Mouse (Mus musculus) stomach, postnatal 0 days (tissue): ENCODE measurements around the gene Selenbp1. TPM values are rescaled to one million over a fixed set of nuclear protein-coding genes. Genes with fewer than 3 reads are reported as not detected.
"Not testable (repeated sequence)": the region's sequence is repeated elsewhere in the genome, so short reads cannot be mapped to it uniquely, and the experiment has no call there.

Source experiments
- ATAC-seq: fragments of 200-750 bp; cut with Nextera tagmentation; 2 replicates; pipeline ENCODE4 v1.8.0; 2017; ENCODE audit not compliant: low FRiP score, low TSS enrichment
- DNase-seq: peaks from one replicate; pipeline ENCODE4 v3.0.0-alpha.2; 2016; ENCODE audit warnings: low spot score
- H3K27ac ChIP-seq: fragments of 300-500 bp; sonication (generic); replicated peaks from 2 replicates; pipeline ENCODE4 v1.5.1; 2014; ENCODE audit warnings: mild to moderate bottlenecking, control low read depth
- H3K27me3 ChIP-seq: fragments of 300-500 bp; sonication (generic); 2 replicates; pipeline ENCODE4 v1.6.1; 2014; ENCODE audit warnings: low read length; ENCODE audit not compliant: control insufficient read depth, insufficient read depth
- H3K36me3 ChIP-seq: fragments of 300-500 bp; sonication (generic); 2 replicates; pipeline ENCODE4 v1.6.1; 2014; ENCODE audit warnings: low read length, mixed read lengths; ENCODE audit not compliant: control insufficient read depth, insufficient read depth
- H3K4me1 ChIP-seq: fragments of 300-500 bp; sonication (generic); replicated peaks from 2 replicates; pipeline ENCODE4 v1.6.1; 2014; ENCODE audit warnings: antibody characterized with exemption; ENCODE audit not compliant: control insufficient read depth, insufficient read depth
- H3K4me2 ChIP-seq: fragments of 300-500 bp; sonication (generic); replicated peaks from 2 replicates; pipeline ENCODE4 v1.6.1; 2014; ENCODE audit warnings: low read depth, mild to moderate bottlenecking, control low read depth, moderate library complexity
- H3K4me3 ChIP-seq: fragments of 300-500 bp; sonication (generic); 2 replicates; pipeline ENCODE4 v1.5.1; 2014; ENCODE audit warnings: low read depth, low read length, control low read depth
- H3K9ac ChIP-seq: fragments of 300-500 bp; sonication (generic); 2 replicates; pipeline ENCODE4 v1.6.1; 2014; ENCODE audit warnings: mild to moderate bottlenecking, low read length, control low read depth, mixed read lengths
- H3K9me3 ChIP-seq: fragments of 300-500 bp; sonication (generic); 2 replicates; pipeline ENCODE4 v1.6.1; 2016; ENCODE audit warnings: low read length; ENCODE audit not compliant: control insufficient read depth
- CTCF ChIP-seq: IDR thresholded peaks from 2 replicates; pipeline ENCODE4 v1.5.1; 2016; ENCODE audit warnings: antibody characterized with exemption, low read depth, mild to moderate bottlenecking, moderate library complexity
- EP300 ChIP-seq: optimal IDR thresholded peaks from 2 replicates; pipeline ENCODE3; 2016; ENCODE audit warnings: antibody characterized with exemption
- WGBS: fragments of 180-500 bp; shearing (Covaris S2); extraction: QIAGEN DNeasy Blood & Tissue Kit; methylation state at CpG from one replicate; pipeline ENCODE4 v1.1.7; 2014; 5-methylcytosine and 5-hydroxymethylcytosine counted together
- polyA plus RNA-seq: library from polyadenylated mRNA; unstranded; fragments of >200 nt; fragmentation: Nextera tagmentation; extraction: Ambion mirVana; gene quantifications from 2 replicates; pipeline ENCODE4 v1.2.1, GENCODE M21; 2015

Gene Selenbp1
- polyA plus RNA-seq, 1 experiment from 2014 or later = 65.9 TPM

- Histone ChIP-seq H3K27me3 (no peaks in the 10 kb centered on the region), H3K9me3 (no peaks in the 10 kb centered on the region), H3K36me3 (no peaks in the 10 kb centered on the region), H3K4me2 (no peak overlapping the region), H3K4me1 (no peaks in the 10 kb centered on the region), H3K9ac (no peak overlapping the region), H3K27ac (peak overlapping the region; percentile 58), H3K4me3 (no peak overlapping the region)
- ATAC-seq (peak; percentile 69), DNase-seq (peak; percentile 70)
- 37% methylated on average over 14 of the region's 14 CpGs for WGBS
- no peak for TF ChIP-seq EP300
- no peak for TF ChIP-seq CTCF
Observed at GRCm38 (mm10) chr3:94917816-94918361, 15.0 kb upstream of the Selenbp1 start.

- no peaks in the 10 kb centered on the region for H3K36me3 ChIP-seq
- no peak overlapping the region for H3K4me3 ChIP-seq
- no peak for TF ChIP-seq EP300
- TF ChIP-seq CTCF = no peak
- DNase-seq (no peak), ATAC-seq (no peak)
- H3K27ac ChIP-seq = no peak overlapping the region
- H3K9me3 ChIP-seq = no peaks in the 10 kb centered on the region
- H3K4me2 ChIP-seq = no peak overlapping the region
- no peaks in the 10 kb centered on the region for H3K4me1 ChIP-seq
- H3K27me3 ChIP-seq = no peaks in the 10 kb centered on the region
- H3K9ac ChIP-seq = no peak overlapping the region
- 57% methylated on average over 4 of the region's 4 CpGs for WGBS
Observed at GRCm38 (mm10) chr3:94918845-94919244, 14.0 kb upstream of the Selenbp1 start.

- no peak overlapping the region for H3K4me2 ChIP-seq
- peak; percentile 23 for DNase-seq
- ATAC-seq = no peak; the same call in 1 of the 2 replicates
- no peaks in the 10 kb centered on the region for H3K36me3 ChIP-seq
- H3K4me3 ChIP-seq = no peak overlapping the region
- H3K9me3 ChIP-seq = no peaks in the 10 kb centered on the region
- H3K4me1 ChIP-seq = no peaks in the 10 kb centered on the region
- TF ChIP-seq CTCF = no peak
- TF ChIP-seq EP300 = no peak
- 40% methylated on average over 3 of the region's 3 CpGs for WGBS
- 0 out of 2 replicates have a peak overlapping the region, but pooled peaks have one; percentile 1 for H3K9ac ChIP-seq
- no peaks in the 10 kb centered on the region for H3K27me3 ChIP-seq
- no peak overlapping the region for H3K27ac ChIP-seq
Observed at GRCm38 (mm10) chr3:94921104-94921503, 11.8 kb upstream of the Selenbp1 start.

GRCm38 (mm10) chr3:94922333-94922732 lies 10.5 kb upstream of the Selenbp1 start:
- no peak for DNase-seq

GRCm38 (mm10) chr3:94924688-94925087 lies 8.2 kb upstream of the Selenbp1 start:
- 44% methylated on average over 8 of the region's 8 CpGs for WGBS
- H3K4me3 ChIP-seq = no peak overlapping the region

More at GRCm38 (mm10) chr3:94922333-94922732, 10.5 kb upstream of the Selenbp1 start:
- Histone ChIP-seq H3K4me1 (no peaks in the 10 kb centered on the region), H3K27me3 (no peaks in the 10 kb centered on the region), H3K4me2 (no peak overlapping the region), H3K4me3 (no peak overlapping the region), H3K9me3 (no peaks in the 10 kb centered on the region), H3K27ac (no peak overlapping the region), H3K36me3 (no peaks in the 10 kb centered on the region), H3K9ac (0 out of 2 replicates have a peak overlapping the region, but pooled peaks have one; percentile 3)
- no peak for TF ChIP-seq CTCF
- no peak for TF ChIP-seq EP300
- ATAC-seq = no peak
- 47% methylated on average over 3 of the region's 3 CpGs for WGBS

GRCm38 (mm10) chr3:94926301-94926736 lies 6.5 kb upstream of the Selenbp1 start:
- 34% methylated on average over 4 of the region's 4 CpGs for WGBS
- not testable (repeated sequence) for H3K9me3 ChIP-seq, ATAC-seq, DNase-seq, H3K27me3 ChIP-seq, H3K4me1 ChIP-seq, H3K9ac ChIP-seq, H3K27ac ChIP-seq, H3K4me2 ChIP-seq, H3K36me3 ChIP-seq, H3K4me3 ChIP-seq

More at GRCm38 (mm10) chr3:94924688-94925087, 8.2 kb upstream of the Selenbp1 start:
- H3K4me1 ChIP-seq = no peaks in the 10 kb centered on the region
- H3K9me3 ChIP-seq = no peaks in the 10 kb centered on the region
- DNase-seq = no peak
- TF ChIP-seq CTCF (no peak), EP300 (no peak)
- no peak overlapping the region for H3K27ac ChIP-seq
- H3K4me2 ChIP-seq = no peak overlapping the region
- H3K9ac ChIP-seq = no peak overlapping the region
- ATAC-seq = no peak
- no peaks in the 10 kb centered on the region for H3K27me3 ChIP-seq
- no peaks in the 10 kb centered on the region for H3K36me3 ChIP-seq

GRCm38 (mm10) chr3:94928979-94929378 lies 3.9 kb upstream of the Selenbp1 start:
- not testable (repeated sequence) for ATAC-seq, H3K4me1 ChIP-seq, H3K9me3 ChIP-seq, H3K27me3 ChIP-seq, H3K36me3 ChIP-seq, H3K4me2 ChIP-seq, H3K9ac ChIP-seq, DNase-seq, H3K4me3 ChIP-seq, H3K27ac ChIP-seq
- 91% methylated on average over 3 of the region's 4 CpGs for WGBS

- not testable (repeated sequence) for H3K9ac ChIP-seq, H3K9me3 ChIP-seq, H3K4me2 ChIP-seq, H3K4me3 ChIP-seq, H3K36me3 ChIP-seq, ATAC-seq, H3K27me3 ChIP-seq, DNase-seq, H3K4me1 ChIP-seq
- 38% methylated on average over 7 of the region's 7 CpGs for WGBS
- peak overlapping the region; percentile 70 for H3K27ac ChIP-seq
Observed at GRCm38 (mm10) chr3:94930386-94931266, 2.2 kb upstream of the Selenbp1 start.
